Mouse (Mus musculus): Measurements from ENCODE around the gene Jdp2.

DNA sequence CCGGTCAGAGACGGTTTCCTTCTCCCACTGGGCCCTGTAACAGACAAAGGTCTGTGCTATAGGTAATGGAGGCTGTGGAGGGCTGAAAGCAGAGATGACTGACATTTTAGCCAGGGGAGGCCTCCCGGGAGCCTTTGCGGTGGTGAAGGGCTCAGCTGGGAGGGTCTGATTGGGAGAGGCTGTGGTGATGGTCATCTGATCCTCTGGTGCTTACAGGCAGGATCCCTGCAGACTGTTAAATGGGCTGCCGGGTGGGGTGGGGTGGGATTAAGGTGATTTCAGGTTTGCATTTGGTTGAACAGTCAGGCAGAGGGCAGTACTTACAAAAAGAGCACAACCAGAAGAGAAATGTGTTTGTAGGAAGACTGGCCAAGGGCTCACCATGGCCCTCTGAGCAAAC lies 27.0 kb downstream of the Jdp2 start:
- TF ChIP-seq POLR2A (IDR thresholded peaks at IDR 0.05; ENCODE audit: low read depth, low read length) (no peak), CTCF (IDR thresholded peaks at IDR 0.05; ENCODE audit: extremely low read depth, insufficient read length, insufficient replicate concordance, low read depth, low read length) (no peak)

Measured in small intestine, adult 2 months (tissue).